Mouse (Mus musculus) limb, embryonic 13.5 days (tissue): Measurements from ENCODE around the gene Stk11. TPM values are rescaled to one million over a fixed set of nuclear protein-coding genes. Genes with fewer than 3 reads are reported as not detected.

ENCODE experiments used
- ATAC-seq: fragments of 200-750 bp; cut with Nextera tagmentation; 2 replicates; pipeline ENCODE4 v1.8.0; 2017; ENCODE audit warnings: low read depth, moderate number of reproducible peaks, moderate TSS enrichment; ENCODE audit not compliant: low FRiP score
- H3K27ac ChIP-seq: fragments of 300-500 bp; sonication (generic); 2 replicates; pipeline ENCODE4 v1.5.1; 2015; ENCODE audit warnings: inconsistent platforms, mild to moderate bottlenecking, moderate library complexity
- H3K27me3 ChIP-seq: fragments of 300-500 bp; sonication (generic); 2 replicates; pipeline ENCODE4 v1.6.1; 2015; ENCODE audit warnings: mild to moderate bottlenecking, inconsistent platforms
- H3K36me3 ChIP-seq: fragments of 300-500 bp; sonication (generic); 2 replicates; pipeline ENCODE4 v1.6.1; 2015; ENCODE audit warnings: inconsistent platforms, mild to moderate bottlenecking, moderate library complexity
- H3K4me1 ChIP-seq: fragments of 300-500 bp; sonication (generic); 2 replicates; pipeline ENCODE4 v1.6.1; 2015; ENCODE audit warnings: inconsistent platforms
- H3K4me2 ChIP-seq: fragments of 300-500 bp; sonication (generic); replicated peaks from 2 replicates; pipeline ENCODE4 v1.6.1; 2015; ENCODE audit warnings: inconsistent platforms, mild to moderate bottlenecking, moderate library complexity
- H3K4me3 ChIP-seq: fragments of 300-500 bp; sonication (generic); 2 replicates; pipeline ENCODE4 v1.5.1; 2015; ENCODE audit warnings: moderate library complexity, mild to moderate bottlenecking, inconsistent platforms
- H3K9ac ChIP-seq: fragments of 300-500 bp; sonication (generic); 2 replicates; pipeline ENCODE4 v1.6.1; 2015; ENCODE audit warnings: mild to moderate bottlenecking, inconsistent platforms
- H3K9me3 ChIP-seq: fragments of 300-500 bp; sonication (generic); 2 replicates; pipeline ENCODE4 v1.6.1; 2016; ENCODE audit warnings: inconsistent platforms
- WGBS: fragments of 180-500 bp; shearing (Covaris S2); methylation state at CpG from one replicate; pipeline ENCODE4 v1.1.7; 2015; 5-methylcytosine and 5-hydroxymethylcytosine counted together
- polyA plus RNA-seq: library from polyadenylated mRNA; unstranded; fragments of >200 nt; fragmentation: Nextera tagmentation; extraction: Ambion mirVana; gene quantifications from 2 replicates; pipeline ENCODE4 v1.2.1, GENCODE M21; 2015

Stk11 gene
- polyA plus RNA-seq, 1 experiment from 2014 or later: 17.4 TPM

GRCm38 (mm10) chr10:80080396-80081070, 35.1 kb upstream of the Stk11 start:
- peaks cover 5% of the 10 kb centered on the region for H3K4me1 ChIP-seq
- 78% methylated on average over 16 of the region's 16 CpGs for WGBS
- no peaks in the 10 kb centered on the region for H3K9me3 ChIP-seq
- peak overlapping the region; percentile 35; the same call in 1 of the 2 replicates for H3K9ac ChIP-seq
- H3K36me3 ChIP-seq: peaks cover 74% of the 10 kb centered on the region
- H3K4me3 ChIP-seq: no peak overlapping the region
- H3K27me3 ChIP-seq: no peaks in the 10 kb centered on the region
- no peak overlapping the region for H3K27ac ChIP-seq
- ATAC-seq: no peak
- H3K4me2 ChIP-seq: no peak overlapping the region

GRCm38 (mm10) chr10:80081075-80081474, 34.5 kb upstream of the Stk11 start:
- H3K4me3 ChIP-seq: no peak overlapping the region
- peaks cover 76% of the 10 kb centered on the region for H3K36me3 ChIP-seq
- no peak overlapping the region for H3K9ac ChIP-seq
- no peaks in the 10 kb centered on the region for H3K27me3 ChIP-seq
- 76% methylated on average over 3 of the region's 3 CpGs for WGBS
- no peaks in the 10 kb centered on the region for H3K9me3 ChIP-seq
- no peak for ATAC-seq
- H3K27ac ChIP-seq: no peak overlapping the region
- H3K4me1 ChIP-seq: no peaks in the 10 kb centered on the region
- no peak overlapping the region for H3K4me2 ChIP-seq

- H3K27me3 ChIP-seq: no peaks in the 10 kb centered on the region
- H3K9me3 ChIP-seq: no peaks in the 10 kb centered on the region
- 70% methylated on average over 9 of the region's 9 CpGs for whole genome bisulfite sequencing
- no peak overlapping the region for H3K27ac ChIP-seq
- no peak overlapping the region for H3K4me2 ChIP-seq
- peaks cover 62% of the 10 kb centered on the region for H3K36me3 ChIP-seq
- no peak for ATAC-seq
- H3K9ac ChIP-seq: peak overlapping the region; percentile 35; the same call in 1 of the 2 replicates
- H3K4me1 ChIP-seq: no peaks in the 10 kb centered on the region
- H3K4me3 ChIP-seq: no peak overlapping the region
Measured at GRCm38 (mm10) chr10:80084817-80085487, 30.7 kb upstream of the Stk11 start.

DNA sequence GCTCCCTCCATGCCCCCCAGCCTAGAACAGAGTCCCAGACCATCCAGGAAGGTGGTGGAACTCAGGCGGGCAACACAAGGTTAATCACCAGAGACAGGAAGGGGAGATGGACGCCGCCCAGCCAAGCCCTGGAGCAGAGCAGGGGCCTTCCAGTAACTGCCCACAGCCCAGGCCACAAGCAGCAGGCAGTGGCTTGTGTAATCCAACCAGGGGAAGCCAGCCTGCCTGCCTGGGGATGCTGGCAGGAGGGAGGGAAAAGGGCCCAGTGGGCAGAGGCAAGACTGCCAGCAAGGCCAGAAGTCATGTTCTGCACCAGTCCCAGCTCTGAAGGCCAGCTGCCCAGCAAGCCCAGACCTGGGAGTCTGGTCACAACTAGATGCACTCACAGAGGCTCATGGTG, 28.8 kb upstream of the Stk11 start:
- ATAC-seq: no peak

DNA sequence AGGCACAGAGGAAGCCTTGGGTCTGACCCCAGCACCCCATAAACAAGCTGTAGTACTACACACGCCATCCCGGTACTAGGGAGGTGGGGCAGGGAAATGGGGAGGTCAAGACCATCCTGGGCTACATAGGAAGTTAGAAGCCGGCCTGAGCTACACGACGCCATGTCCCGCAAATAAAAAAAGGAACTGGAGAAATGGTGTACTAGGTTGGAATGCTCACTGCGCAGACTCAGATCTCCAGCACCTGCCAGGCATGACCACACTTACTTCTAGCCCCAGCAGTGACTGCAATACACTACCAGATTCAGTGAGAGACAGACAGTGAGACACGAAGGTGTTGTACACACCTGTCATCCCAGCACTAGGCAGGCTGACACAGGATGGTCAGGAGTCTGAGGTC, 28.1 kb upstream of the Stk11 start:
- Histone ChIP-seq H3K9ac (no peak overlapping the region), H3K9me3 (no peaks in the 10 kb centered on the region), H3K27ac (no peak overlapping the region), H3K27me3 (no peaks in the 10 kb centered on the region), H3K4me3 (no peak overlapping the region), H3K4me1 (no peaks in the 10 kb centered on the region), H3K36me3 (peaks cover 37% of the 10 kb centered on the region), H3K4me2 (no peak overlapping the region)
- 86% methylated on average over 8 of the region's 8 CpGs for WGBS
- no peak for ATAC-seq

More for the DNA sequence above, 28.8 kb upstream of the Stk11 start:
- Histone ChIP-seq H3K36me3 (peaks cover 43% of the 10 kb centered on the region), H3K4me1 (no peaks in the 10 kb centered on the region), H3K9ac (peak overlapping the region; percentile 39; the same call in 1 of the 2 replicates), H3K4me2 (no peak overlapping the region), H3K9me3 (no peaks in the 10 kb centered on the region), H3K27ac (no peak overlapping the region), H3K4me3 (no peak overlapping the region), H3K27me3 (no peaks in the 10 kb centered on the region)
- WGBS: 75% methylated on average over 3 of the region's 3 CpGs

DNA sequence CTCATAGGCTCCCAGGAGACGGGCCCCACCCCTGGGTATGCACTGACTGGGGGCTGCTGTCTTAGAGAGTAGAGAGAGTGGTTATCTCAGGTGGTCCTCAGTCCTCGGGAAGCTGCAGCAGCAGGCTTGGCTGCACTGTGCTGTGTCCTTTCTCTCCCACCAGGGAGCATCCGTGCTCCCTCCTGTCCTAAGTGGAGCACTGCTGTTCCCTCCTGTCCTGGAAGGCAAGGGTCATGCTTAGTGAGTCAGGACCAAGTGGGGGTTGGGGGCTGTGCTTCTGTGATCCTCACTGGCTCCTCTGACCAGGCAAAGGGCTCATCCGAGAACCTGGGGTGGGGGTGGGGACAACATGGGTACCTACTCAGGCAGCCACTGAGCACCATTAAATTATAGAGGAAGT, 26.5 kb upstream of the Stk11 start:
- H3K4me1 ChIP-seq: no peaks in the 10 kb centered on the region
- no peak overlapping the region for H3K4me2 ChIP-seq
- ATAC-seq: no peak
- H3K27me3 ChIP-seq: no peaks in the 10 kb centered on the region
- WGBS: 46% methylated on average over 4 of the region's 4 CpGs
- no peaks in the 10 kb centered on the region for H3K9me3 ChIP-seq
- H3K27ac ChIP-seq: no peak overlapping the region
- peaks cover 23% of the 10 kb centered on the region for H3K36me3 ChIP-seq
- H3K4me3 ChIP-seq: no peak overlapping the region
- no peak overlapping the region for H3K9ac ChIP-seq

- no peak overlapping the region for H3K4me2 ChIP-seq
- no peaks in the 10 kb centered on the region for H3K9me3 ChIP-seq
- H3K27ac ChIP-seq: no peak overlapping the region
- H3K4me3 ChIP-seq: no peak overlapping the region
- no peak overlapping the region for H3K9ac ChIP-seq
- no peak for ATAC-seq
- H3K36me3 ChIP-seq: peaks cover 3% of the 10 kb centered on the region; the same call in 1 of the 2 replicates
- H3K4me1 ChIP-seq: peaks cover 2% of the 10 kb centered on the region; the same call in 1 of the 2 replicates
- no peaks in the 10 kb centered on the region for H3K27me3 ChIP-seq
- 83% methylated on average over 6 of the region's 6 CpGs for WGBS
Measured at GRCm38 (mm10) chr10:80091527-80091926, 24.1 kb upstream of the Stk11 start.

GRCm38 (mm10) chr10:80092690-80093089, 22.9 kb upstream of the Stk11 start:
- peaks cover 12% of the 10 kb centered on the region for H3K4me1 ChIP-seq
- 76% methylated on average over 5 of the region's 5 CpGs for WGBS
- no peak overlapping the region for H3K4me2 ChIP-seq
- H3K4me3 ChIP-seq: no peak overlapping the region
- ATAC-seq: no peak
- no peak overlapping the region for H3K27ac ChIP-seq
- H3K9ac ChIP-seq: 0 out of 2 replicates have a peak overlapping the region, but pooled peaks have one; percentile 50
- H3K27me3 ChIP-seq: no peaks in the 10 kb centered on the region
- H3K36me3 ChIP-seq: peaks cover 3% of the 10 kb centered on the region; the same call in 1 of the 2 replicates
- no peaks in the 10 kb centered on the region for H3K9me3 ChIP-seq

GRCm38 (mm10) chr10:80094085-80094484, 21.5 kb upstream of the Stk11 start:
- Histone ChIP-seq H3K4me3 (no peak overlapping the region), H3K4me1 (peaks cover 14% of the 10 kb centered on the region), H3K27me3 (no peaks in the 10 kb centered on the region), H3K9ac (no peak overlapping the region), H3K27ac (no peak overlapping the region), H3K4me2 (no peak overlapping the region), H3K9me3 (no peaks in the 10 kb centered on the region), H3K36me3 (peaks cover 3% of the 10 kb centered on the region; the same call in 1 of the 2 replicates)
- ATAC-seq: no peak
- 89% methylated on average over 6 of the region's 6 CpGs for WGBS

DNA sequence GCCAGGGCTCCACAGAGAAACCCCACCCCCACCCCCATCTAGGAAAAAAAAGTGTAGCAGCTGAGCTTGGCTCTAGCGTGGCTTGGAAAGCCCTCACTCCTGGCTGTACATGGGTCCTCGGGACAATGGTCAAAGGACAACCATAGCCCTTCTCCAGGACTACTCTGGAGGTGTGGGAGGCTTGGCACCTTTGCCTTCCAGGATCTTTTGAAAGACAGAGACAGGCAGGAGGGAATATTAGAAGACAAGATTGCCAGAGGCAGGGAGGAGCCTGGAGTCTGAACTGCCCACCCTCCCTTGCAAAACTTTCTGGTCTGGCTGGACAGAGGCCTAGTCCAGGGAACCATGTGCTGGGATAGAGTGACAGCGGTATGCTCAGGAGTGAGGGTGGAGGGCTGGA, 20.9 kb upstream of the Stk11 start:
- no peak overlapping the region for H3K9ac ChIP-seq

GRCm38 (mm10) chr10:80095547-80095946, 20.1 kb upstream of the Stk11 start:
- 79% methylated on average over 5 of the region's 5 CpGs for WGBS
- no peak overlapping the region for H3K4me2 ChIP-seq
- no peak overlapping the region for H3K9ac ChIP-seq
- H3K36me3 ChIP-seq: peaks cover 3% of the 10 kb centered on the region; the same call in 1 of the 2 replicates
- no peak for ATAC-seq
- H3K27me3 ChIP-seq: no peaks in the 10 kb centered on the region
- no peak overlapping the region for H3K4me3 ChIP-seq
- peaks cover 24% of the 10 kb centered on the region for H3K4me1 ChIP-seq
- no peak overlapping the region; the same call in 1 of the 2 replicates for H3K27ac ChIP-seq
- H3K9me3 ChIP-seq: no peaks in the 10 kb centered on the region

More for the DNA sequence above, 20.9 kb upstream of the Stk11 start:
- no peak for ATAC-seq
- Histone ChIP-seq H3K4me1 (peaks cover 20% of the 10 kb centered on the region), H3K27ac (no peak overlapping the region), H3K4me3 (no peak overlapping the region), H3K27me3 (no peaks in the 10 kb centered on the region), H3K36me3 (peaks cover 3% of the 10 kb centered on the region; the same call in 1 of the 2 replicates), H3K9me3 (no peaks in the 10 kb centered on the region), H3K4me2 (no peak overlapping the region)
- WGBS: 75% methylated on average over 3 of the region's 3 CpGs

DNA sequence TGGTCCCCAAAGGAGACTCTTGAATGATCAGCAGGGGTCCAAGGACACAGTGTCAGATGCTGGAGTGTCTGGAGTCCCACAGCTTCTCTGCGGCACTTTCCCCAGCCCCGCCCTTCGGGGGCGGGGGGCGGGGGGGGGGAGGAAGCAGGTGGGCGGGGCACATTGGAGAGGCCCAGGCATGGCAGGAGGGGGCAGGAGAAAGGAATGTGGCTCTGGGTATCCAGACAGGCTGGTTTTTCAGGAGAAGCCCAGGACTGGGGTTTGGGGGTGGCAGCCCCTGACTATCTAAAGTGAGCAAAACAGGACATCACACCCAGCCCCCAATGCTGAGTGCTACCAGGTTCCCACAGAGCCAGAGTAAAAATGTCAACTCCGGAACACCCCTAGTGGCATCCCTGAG, 18.3 kb upstream of the Stk11 start:
- H3K4me3 ChIP-seq: peak overlapping the region; percentile 12; the same call in 1 of the 2 replicates
- H3K36me3 ChIP-seq: peaks cover 3% of the 10 kb centered on the region; the same call in 1 of the 2 replicates
- no peak for ATAC-seq
- H3K27ac ChIP-seq: no peak overlapping the region
- H3K9ac ChIP-seq: peak overlapping the region; percentile 35; the same call in 1 of the 2 replicates
- H3K4me1 ChIP-seq: peaks cover 39% of the 10 kb centered on the region
- peak overlapping the region; percentile 27 for H3K4me2 ChIP-seq
- H3K27me3 ChIP-seq: no peaks in the 10 kb centered on the region
- no peaks in the 10 kb centered on the region for H3K9me3 ChIP-seq
- WGBS: 7% methylated on average over 7 of the region's 7 CpGs
